Mouse (Mus musculus) lung, embryonic 15.5 days (tissue): Measurements from ENCODE around the gene Srp9. TPM values are rescaled to one million over a fixed set of nuclear protein-coding genes. Genes with fewer than 3 reads are reported as not detected.
A peak's percentile ranks its signal among the peaks of the same experiment; 100 is the strongest.

Experiments
- ATAC-seq: fragments of 200-750 bp; cut with Nextera tagmentation; 2 replicates; pipeline ENCODE4 v1.8.0; 2017; ENCODE audit warnings: moderate number of reproducible peaks, borderline replicate concordance; ENCODE audit not compliant: low FRiP score, low TSS enrichment; ENCODE audit errors: extremely low read depth
- H3K27ac ChIP-seq: fragments of 300-500 bp; sonication (generic); 2 replicates; pipeline ENCODE4 v1.5.1; 2015; ENCODE audit warnings: moderate library complexity, mild to moderate bottlenecking, inconsistent platforms
- H3K27me3 ChIP-seq: fragments of 300-500 bp; sonication (generic); 2 replicates; pipeline ENCODE4 v1.6.1; 2015; ENCODE audit warnings: inconsistent platforms
- H3K36me3 ChIP-seq: fragments of 300-500 bp; sonication (generic); 2 replicates; pipeline ENCODE4 v1.6.1; 2015; ENCODE audit warnings: inconsistent platforms
- H3K4me1 ChIP-seq: fragments of 300-500 bp; sonication (generic); 2 replicates; pipeline ENCODE4 v1.6.1; 2015; ENCODE audit warnings: inconsistent platforms
- H3K4me2 ChIP-seq: fragments of 300-500 bp; sonication (generic); 2 replicates; pipeline ENCODE4 v1.6.1; 2015; ENCODE audit warnings: inconsistent platforms, mild to moderate bottlenecking, moderate library complexity
- H3K4me3 ChIP-seq: fragments of 300-500 bp; sonication (generic); 2 replicates; pipeline ENCODE4 v1.5.1; 2015; ENCODE audit warnings: mild to moderate bottlenecking, inconsistent platforms
- H3K9ac ChIP-seq: fragments of 300-500 bp; sonication (generic); 2 replicates; pipeline ENCODE4 v1.6.1; 2015; ENCODE audit warnings: inconsistent platforms
- H3K9me3 ChIP-seq: fragments of 300-500 bp; sonication (generic); 2 replicates; pipeline ENCODE4 v1.6.1; 2016; ENCODE audit warnings: inconsistent platforms
- whole genome bisulfite sequencing: fragments of 180-500 bp; shearing (Covaris S2); methylation state at CpG from one replicate; pipeline ENCODE4 v1.1.7; 2015; 5-methylcytosine and 5-hydroxymethylcytosine counted together
- polyA plus RNA-seq: library from polyadenylated mRNA; unstranded; fragments of >200 nt; fragmentation: Nextera tagmentation; extraction: Ambion mirVana; gene quantifications from 2 replicates; pipeline ENCODE4 v1.2.1, GENCODE M21; 2015

Srp9 gene
- 132 and 143 TPM in 2 replicates for polyA plus RNA-seq

GRCm38 (mm10) chr1:182124506-182124905 is at the start of gene Srp9:
Gene Srp9 (plus strand): TSS chr1:182124737.
- Histone ChIP-seq H3K4me3 (peak within 1 kb of the TSS; percentile 93), H3K27ac (peak within 1 kb of the TSS; percentile 88), H3K36me3 (peaks cover 4% of the 10 kb centered on the region; the same call in 1 of the 2 replicates), H3K9me3 (no peaks in the 10 kb centered on the region), H3K9ac (peak within 1 kb of the TSS; percentile 80), H3K4me2 (peak within 1 kb of the TSS; percentile 65), H3K4me1 (peaks cover 10% of the 10 kb centered on the region), H3K27me3 (no peaks in the 10 kb centered on the region)
- peak; percentile 99 for ATAC-seq
- WGBS: under 1% methylated on average over 35 of the region's 37 CpGs

DNA sequence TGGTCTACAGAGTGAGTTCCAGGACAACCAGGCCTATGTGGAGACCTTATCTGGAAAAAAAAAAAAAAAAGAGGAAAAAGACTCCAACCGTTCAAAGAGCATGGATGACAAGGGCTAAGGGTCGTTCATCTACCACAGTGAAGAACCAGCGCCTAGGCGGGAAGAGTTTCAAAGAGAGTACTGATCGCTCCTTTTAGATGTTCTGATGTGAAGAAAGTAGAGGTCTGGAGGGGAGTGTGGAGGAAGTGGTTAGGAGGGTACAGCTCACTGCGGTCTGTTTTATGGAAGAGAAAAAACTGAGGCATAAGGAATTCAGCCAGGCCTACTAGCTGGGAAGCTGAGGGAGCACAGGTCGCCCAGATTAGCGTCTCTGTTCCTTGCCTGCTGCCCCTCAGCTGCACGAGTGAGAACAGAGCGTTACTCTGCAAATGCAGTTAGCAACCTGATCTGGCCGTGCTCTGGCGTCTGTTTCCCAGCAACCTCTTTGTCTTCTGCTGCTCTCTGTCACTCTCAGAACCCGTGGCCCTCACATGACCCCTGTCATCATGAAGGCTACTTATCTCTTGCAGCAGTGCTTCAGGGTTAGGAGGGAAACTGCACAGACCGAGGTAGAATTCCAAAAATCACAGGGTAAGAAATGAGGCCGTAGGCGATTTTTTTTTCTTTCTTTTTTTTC is 42.7 kb upstream of the Srp9 start:
- H3K4me3 ChIP-seq: no peak overlapping the region
- no peaks in the 10 kb centered on the region; the same call in 1 of the 2 replicates for H3K9me3 ChIP-seq
- 20% methylated on average over 16 of the region's 16 CpGs for WGBS
- H3K4me2 ChIP-seq: peak overlapping the region; percentile 10; the same call in 1 of the 2 replicates
- no peak overlapping the region for H3K9ac ChIP-seq
- no peak overlapping the region for H3K27ac ChIP-seq
- peaks cover 16% of the 10 kb centered on the region for H3K4me1 ChIP-seq
- peak; percentile 55; the same call in 1 of the 2 replicates for ATAC-seq
- H3K27me3 ChIP-seq: no peaks in the 10 kb centered on the region
- H3K36me3 ChIP-seq: no peaks in the 10 kb centered on the region

GRCm38 (mm10) chr1:182083459-182083858 is 41.1 kb upstream of the Srp9 start:
- Histone ChIP-seq H3K27me3 (no peaks in the 10 kb centered on the region), H3K27ac (no peak overlapping the region), H3K9ac (no peak overlapping the region), H3K4me1 (peaks cover 25% of the 10 kb centered on the region), H3K9me3 (no peaks in the 10 kb centered on the region; the same call in 1 of the 2 replicates), H3K4me2 (no peak overlapping the region), H3K4me3 (no peak overlapping the region), H3K36me3 (no peaks in the 10 kb centered on the region)
- no peak for ATAC-seq
- 74% methylated on average over 4 of the region's 4 CpGs for WGBS

DNA sequence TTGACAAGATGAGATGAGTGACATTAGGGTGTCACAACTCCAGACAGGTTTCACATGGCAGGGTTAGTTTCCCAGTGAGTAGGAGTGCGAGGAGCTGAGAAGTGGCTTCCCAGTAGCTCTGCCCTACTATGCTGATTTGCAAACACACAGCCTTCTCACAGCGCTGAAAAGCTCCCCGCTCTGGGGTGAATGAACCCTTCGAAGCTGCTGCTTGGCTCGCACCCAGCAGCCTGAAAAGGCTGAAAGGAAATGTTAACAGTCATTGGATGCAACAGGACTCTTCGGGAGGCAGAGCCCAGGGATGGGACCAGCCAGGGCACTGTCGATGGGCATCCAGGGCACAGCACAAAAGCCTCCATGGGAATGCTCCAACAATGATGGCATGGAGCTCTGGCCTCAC is 37.8 kb upstream of the Srp9 start:
- peaks cover 57% of the 10 kb centered on the region for H3K4me1 ChIP-seq
- WGBS: 23% methylated on average over 7 of the region's 7 CpGs

GRCm38 (mm10) chr1:182087351-182087750 is 37.2 kb upstream of the Srp9 start:
- Histone ChIP-seq H3K27me3 (no peaks in the 10 kb centered on the region), H3K36me3 (no peaks in the 10 kb centered on the region), H3K9ac (no peak overlapping the region), H3K9me3 (no peaks in the 10 kb centered on the region), H3K4me3 (no peak overlapping the region), H3K4me2 (no peak overlapping the region), H3K27ac (no peak overlapping the region), H3K4me1 (peaks cover 53% of the 10 kb centered on the region)
- WGBS: 72% methylated on average over 3 of the region's 3 CpGs
- ATAC-seq: no peak

More for the DNA sequence above, 37.8 kb upstream of the Srp9 start:
- Histone ChIP-seq H3K27ac (no peak overlapping the region), H3K27me3 (no peaks in the 10 kb centered on the region), H3K9me3 (no peaks in the 10 kb centered on the region), H3K36me3 (no peaks in the 10 kb centered on the region), H3K4me2 (no peak overlapping the region), H3K4me3 (no peak overlapping the region), H3K9ac (no peak overlapping the region)
- no peak for ATAC-seq

DNA sequence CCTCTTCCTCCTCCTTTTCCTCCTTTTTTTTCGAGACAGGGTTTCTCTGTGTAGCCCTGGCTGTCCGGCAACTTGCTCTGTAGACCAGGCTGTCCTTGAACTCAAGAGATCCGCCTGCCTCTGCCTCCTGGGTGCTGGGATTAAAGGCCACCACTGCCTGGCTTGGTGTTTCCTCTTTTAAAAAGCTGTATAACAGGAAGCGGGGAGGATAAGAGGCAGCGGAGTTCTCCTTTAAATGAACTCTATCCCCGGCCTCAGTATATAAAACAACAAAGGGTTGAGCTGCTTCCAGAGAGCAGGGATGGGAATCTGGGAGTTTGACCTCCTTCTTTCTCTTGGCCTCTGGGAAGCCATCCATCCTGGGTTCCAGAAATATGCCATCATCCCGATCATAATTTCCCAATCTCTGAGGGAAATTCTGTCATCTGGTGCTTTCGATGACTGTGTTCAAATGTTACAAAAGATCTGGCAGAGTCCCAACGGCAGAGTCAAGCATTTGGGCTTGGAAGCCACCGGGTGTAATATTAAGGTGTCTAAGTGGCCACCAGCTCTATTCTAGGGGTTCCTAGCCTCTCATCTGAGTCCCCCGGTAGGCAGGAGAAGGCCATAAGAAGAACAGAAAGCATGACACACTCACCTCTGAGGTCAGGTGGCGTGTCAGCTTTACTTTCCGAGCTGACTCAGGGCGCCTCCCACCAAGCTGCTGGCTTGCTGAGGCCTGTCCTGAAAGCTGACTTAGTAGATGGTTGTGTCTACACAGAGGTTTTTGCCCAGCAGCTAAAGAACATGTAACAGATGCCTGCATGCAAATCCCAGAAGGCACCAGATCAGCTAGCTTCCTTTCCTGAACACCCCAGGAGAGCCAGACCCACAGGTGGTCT is 36.5 kb upstream of the Srp9 start:
- Histone ChIP-seq H3K27ac (no peak overlapping the region), H3K4me1 (peaks cover 55% of the 10 kb centered on the region), H3K27me3 (no peaks in the 10 kb centered on the region), H3K4me2 (no peak overlapping the region), H3K9ac (no peak overlapping the region), H3K9me3 (no peaks in the 10 kb centered on the region), H3K4me3 (no peak overlapping the region), H3K36me3 (no peaks in the 10 kb centered on the region)
- 71% methylated on average over 14 of the region's 14 CpGs for WGBS
- no peak for ATAC-seq

- Histone ChIP-seq H3K4me2 (no peak overlapping the region), H3K9ac (no peak overlapping the region), H3K4me3 (no peak overlapping the region), H3K4me1 (peaks cover 55% of the 10 kb centered on the region), H3K9me3 (no peaks in the 10 kb centered on the region), H3K27me3 (no peaks in the 10 kb centered on the region), H3K27ac (peak overlapping the region; percentile 29; the same call in 1 of the 2 replicates), H3K36me3 (no peaks in the 10 kb centered on the region)
- WGBS: 46% methylated on average over 14 of the region's 14 CpGs
- ATAC-seq: peak; percentile 28; the same call in 1 of the 2 replicates
Observed at GRCm38 (mm10) chr1:182088844-182089418, 35.6 kb upstream of the Srp9 start.

- H3K27me3 ChIP-seq: no peaks in the 10 kb centered on the region
- H3K9me3 ChIP-seq: no peaks in the 10 kb centered on the region
- H3K27ac ChIP-seq: peak overlapping the region; percentile 54
- H3K9ac ChIP-seq: no peak overlapping the region
- no peak overlapping the region for H3K4me2 ChIP-seq
- no peak overlapping the region for H3K4me3 ChIP-seq
- H3K4me1 ChIP-seq: peaks cover 60% of the 10 kb centered on the region
- no peak for ATAC-seq
- H3K36me3 ChIP-seq: no peaks in the 10 kb centered on the region
- 39% methylated on average over 15 of the region's 15 CpGs for WGBS
Observed at GRCm38 (mm10) chr1:182089600-182090297, 34.8 kb upstream of the Srp9 start.

DNA sequence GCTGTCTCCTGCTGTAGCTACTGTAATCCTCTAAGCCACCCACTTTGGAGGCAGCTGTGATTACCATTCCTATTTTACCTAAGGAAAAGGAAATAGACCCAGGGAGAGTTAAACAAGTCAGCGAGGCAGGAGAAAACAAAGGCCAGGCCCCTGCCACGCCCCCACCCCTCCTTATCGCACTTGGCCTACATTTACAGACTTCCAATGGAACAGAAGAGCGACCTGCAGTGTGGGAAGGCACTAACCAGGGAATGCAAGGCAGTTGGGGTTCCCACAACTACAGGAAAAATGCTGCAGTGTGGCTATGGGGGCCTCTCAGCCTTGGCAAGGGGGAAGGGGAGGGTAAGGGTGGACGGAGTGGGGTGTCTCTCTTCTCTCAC is 34.2 kb upstream of the Srp9 start:
- no peaks in the 10 kb centered on the region for H3K27me3 ChIP-seq
- H3K4me1 ChIP-seq: peaks cover 66% of the 10 kb centered on the region
- no peak overlapping the region for H3K9ac ChIP-seq
- peak overlapping the region; percentile 54 for H3K27ac ChIP-seq
- H3K4me2 ChIP-seq: no peak overlapping the region
- no peak overlapping the region for H3K4me3 ChIP-seq
- no peaks in the 10 kb centered on the region for H3K9me3 ChIP-seq
- no peaks in the 10 kb centered on the region for H3K36me3 ChIP-seq
- no peak for ATAC-seq
- 34% methylated on average over 5 of the region's 5 CpGs for WGBS

DNA sequence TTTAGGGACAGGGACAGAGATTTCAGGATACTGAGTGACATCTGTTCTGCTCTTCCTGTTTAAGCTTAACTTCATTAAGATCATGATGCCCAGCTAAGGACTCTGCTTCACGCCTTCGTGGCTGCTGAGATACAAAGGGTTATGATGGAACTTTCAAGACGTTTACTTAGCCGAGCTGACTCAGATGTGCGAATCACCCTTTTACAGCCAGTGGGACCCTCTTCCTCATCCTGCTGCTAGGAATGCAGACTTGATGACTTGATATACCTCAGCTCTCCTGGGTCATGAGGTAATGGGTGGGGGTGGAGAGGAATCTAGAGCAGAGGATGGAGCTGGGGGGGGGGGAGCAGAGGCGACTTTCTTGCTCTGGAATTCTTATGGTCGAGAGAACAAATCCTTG is 33.3 kb upstream of the Srp9 start:
- WGBS: 29% methylated on average over 7 of the region's 7 CpGs
- no peak overlapping the region for H3K4me2 ChIP-seq
- no peaks in the 10 kb centered on the region for H3K9me3 ChIP-seq
- no peaks in the 10 kb centered on the region for H3K36me3 ChIP-seq
- H3K4me3 ChIP-seq: no peak overlapping the region
- H3K27ac ChIP-seq: 0 out of 2 replicates have a peak overlapping the region, but pooled peaks have one; percentile 21
- ATAC-seq: no peak
- H3K4me1 ChIP-seq: peaks cover 69% of the 10 kb centered on the region
- H3K9ac ChIP-seq: no peak overlapping the region
- H3K27me3 ChIP-seq: no peaks in the 10 kb centered on the region

DNA sequence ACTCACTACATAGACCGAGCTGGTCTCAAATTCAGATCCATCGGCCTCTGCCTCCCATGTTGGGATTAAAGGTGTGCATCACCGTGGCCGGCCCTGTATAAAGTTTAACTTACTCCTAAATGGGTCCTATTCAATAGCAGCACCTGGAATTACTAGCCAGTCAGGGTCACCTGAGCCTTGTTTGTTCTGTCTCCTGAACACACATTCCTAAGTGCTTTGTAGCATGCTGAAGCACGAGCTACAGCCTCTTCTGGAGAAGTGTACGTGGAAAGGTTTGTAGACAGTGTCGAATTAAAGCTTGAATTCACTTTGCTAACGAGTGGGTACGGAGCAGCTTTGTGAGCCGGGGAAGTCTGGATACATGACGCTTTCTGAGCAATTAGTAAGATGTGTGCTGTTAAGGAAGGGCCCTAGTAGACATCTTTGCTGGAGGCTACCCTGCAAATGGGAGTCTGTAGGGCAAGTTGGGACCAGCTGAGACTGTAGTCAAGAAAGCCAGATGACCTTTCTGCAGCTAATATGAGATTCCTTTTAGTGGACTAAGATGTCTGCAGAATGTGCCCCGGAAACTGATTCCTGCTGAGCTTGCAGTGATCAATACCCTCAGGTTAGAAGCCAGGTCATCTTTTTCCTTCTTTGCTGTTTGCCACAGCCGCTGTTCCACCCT is 32.7 kb upstream of the Srp9 start:
- Histone ChIP-seq H3K4me2 (no peak overlapping the region), H3K9ac (no peak overlapping the region), H3K4me3 (no peak overlapping the region), H3K27ac (peak overlapping the region; percentile 63), H3K27me3 (no peaks in the 10 kb centered on the region), H3K36me3 (no peaks in the 10 kb centered on the region), H3K4me1 (peaks cover 62% of the 10 kb centered on the region), H3K9me3 (no peaks in the 10 kb centered on the region)
- ATAC-seq: peak; percentile 31; the same call in 1 of the 2 replicates
- 50% methylated on average over 13 of the region's 13 CpGs for WGBS
